Mouse (Mus musculus) forebrain, embryonic 15.5 days (tissue): ENCODE data around the gene AA986860. TPM values are rescaled to one million over a fixed set of nuclear protein-coding genes. Genes with fewer than 3 reads are reported as not detected.

Experiments used
- ATAC-seq: fragments of 200-750 bp; cut with Nextera tagmentation; replicated peaks from 2 replicates; pipeline ENCODE4 v1.8.0; 2017; ENCODE audit warnings: mild to moderate bottlenecking, moderate TSS enrichment, moderate library complexity
- H3K27ac ChIP-seq: fragments of 300-500 bp; sonication (generic); replicated peaks from 2 replicates; pipeline ENCODE4 v1.5.1; 2015; ENCODE audit warnings: mild to moderate bottlenecking, inconsistent platforms
- H3K27me3 ChIP-seq: fragments of 300-500 bp; sonication (generic); 2 replicates; pipeline ENCODE4 v1.6.1; 2015; ENCODE audit warnings: inconsistent platforms
- H3K36me3 ChIP-seq: fragments of 300-500 bp; sonication (generic); 2 replicates; pipeline ENCODE4 v1.6.1; 2015; ENCODE audit warnings: mild to moderate bottlenecking, inconsistent platforms
- H3K4me1 ChIP-seq: fragments of 300-500 bp; sonication (generic); 2 replicates; pipeline ENCODE4 v1.6.1; 2015; ENCODE audit warnings: inconsistent platforms
- H3K4me2 ChIP-seq: fragments of 300-500 bp; sonication (generic); replicated peaks from 2 replicates; pipeline ENCODE4 v1.6.1; 2015; ENCODE audit warnings: mild to moderate bottlenecking, inconsistent platforms
- H3K4me3 ChIP-seq: fragments of 300-500 bp; sonication (generic); 2 replicates; pipeline ENCODE4 v1.5.1; 2015; ENCODE audit warnings: mild to moderate bottlenecking, inconsistent platforms
- H3K9ac ChIP-seq: fragments of 300-500 bp; sonication (generic); replicated peaks from 2 replicates; pipeline ENCODE4 v1.6.1; 2015; ENCODE audit warnings: mild to moderate bottlenecking, inconsistent platforms
- H3K9me3 ChIP-seq: fragments of 300-500 bp; sonication (generic); 2 replicates; pipeline ENCODE4 v1.6.1; 2016; ENCODE audit warnings: inconsistent platforms
- WGBS: fragments of 180-500 bp; shearing (Covaris S2); methylation state at CpG from one replicate; pipeline ENCODE4 v1.1.7; 2015; ENCODE audit warnings: mixed read lengths; 5-methylcytosine and 5-hydroxymethylcytosine counted together
- polyA plus RNA-seq: library from polyadenylated mRNA; unstranded; fragments of >200 nt; fragmentation: Nextera tagmentation; extraction: Ambion mirVana; gene quantifications from 2 replicates; pipeline ENCODE4 v1.2.1, GENCODE M21; 2015

Gene AA986860
- polyA plus RNA-seq, 1 experiment from 2014 or later = 0.53 TPM

GRCm38 (mm10) chr1:130789512-130790451 lies 58.0 kb downstream of the AA986860 start:
- peaks cover 5% of the 10 kb centered on the region; the same call in 1 of the 2 replicates for H3K4me1 ChIP-seq
- 43% methylated on average over 3 of the region's 3 CpGs for WGBS
- H3K9me3 ChIP-seq = 0 out of 2 replicates have a peak, but pooled peaks cover 3% of the 10 kb centered on the region
- H3K36me3 ChIP-seq = no peaks in the 10 kb centered on the region
- no peak overlapping the region for H3K4me2 ChIP-seq
- no peak overlapping the region for H3K9ac ChIP-seq
- no peak; the same call in 1 of the 2 replicates for ATAC-seq
- H3K27ac ChIP-seq = no peak overlapping the region
- no peaks in the 10 kb centered on the region for H3K27me3 ChIP-seq
- H3K4me3 ChIP-seq = no peak overlapping the region

Other genes with a start within 250 kb of the AA986860 start
- gene Zp3r, start 102.4 kb upstream of the AA986860 start, polyA plus RNA-seq = not detected in 2 replicates
- gene C4bp, start 70.3 kb upstream of the AA986860 start, polyA plus RNA-seq = not detected in 2 replicates
- gene Gm29427, start 16.2 kb upstream of the AA986860 start, polyA plus RNA-seq = 0.13 TPM in 1 of 2 replicates, not detected in the other
- gene Yod1, start 14.6 kb upstream of the AA986860 start, polyA plus RNA-seq = 19.3 and 20.1 TPM in 2 replicates
- gene Pfkfb2, start 2.7 kb upstream of the AA986860 start, polyA plus RNA-seq = 24.9 and 25.6 TPM in 2 replicates
- not detected in 2 replicates for gene Fcamr, start 68.9 kb downstream of the AA986860 start, polyA plus RNA-seq
- gene Pigr, start 94.7 kb downstream of the AA986860 start, polyA plus RNA-seq = not detected in 2 replicates
- gene Fcmr, start 133.7 kb downstream of the AA986860 start, polyA plus RNA-seq = not detected in 2 replicates
- gene Il24, start 155.5 kb downstream of the AA986860 start, polyA plus RNA-seq = not detected in 2 replicates
- not detected in 2 replicates for gene Il20, start 179.5 kb downstream of the AA986860 start, polyA plus RNA-seq
- gene Il19, start 208.1 kb downstream of the AA986860 start, polyA plus RNA-seq = not detected in 2 replicates